ENCODE assay signal across 12 mouse cellular contexts in the genomic region with DNA sequence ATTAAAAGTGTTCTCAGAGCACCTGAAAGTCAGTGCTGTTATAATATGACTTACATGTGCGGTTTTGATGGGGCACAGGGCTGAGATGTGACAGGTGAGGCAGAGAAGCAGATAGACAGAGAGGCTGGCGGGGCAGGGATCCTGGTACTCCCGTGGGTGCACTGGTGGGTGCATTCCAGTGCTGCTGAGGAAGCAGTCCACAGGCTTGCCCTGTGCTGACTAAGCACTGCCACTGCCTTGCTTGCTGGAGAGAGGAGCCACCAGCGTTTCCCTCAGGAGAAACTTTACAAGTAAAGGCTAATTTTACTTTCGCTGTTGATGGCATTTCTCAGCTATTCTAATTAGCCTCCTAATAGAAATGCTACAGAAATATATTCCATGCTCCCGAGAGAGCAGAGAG.
"Had no signal": no experiment of that assay in that cellular context is flagged by ENCODE, and none has a peak within 500 bp of the region (broad histone marks: within the 10 kb centered on the region; RNA-seq: fewer than 3 reads in every experiment).

No protein-coding gene starts in this region.

- H3K4me2 ChIP-seq: hindbrain, embryonic 15.5 days; limb, embryonic 13.5 days; midbrain, embryonic 13.5 days; neural tube, embryonic 12.5 days; stomach, embryonic 15.5 days had no signal

- H3K9me3 ChIP-seq: hindbrain, embryonic 15.5 days; limb, embryonic 13.5 days; midbrain, embryonic 13.5 days; neural tube, embryonic 12.5 days; stomach, embryonic 15.5 days had no signal

- H3K4me3 ChIP-seq: hindbrain, embryonic 15.5 days; limb, embryonic 13.5 days; midbrain, embryonic 13.5 days; myocyte; neural tube, embryonic 12.5 days; stomach, embryonic 15.5 days had no signal

- H3K9ac ChIP-seq: hindbrain, embryonic 15.5 days; limb, embryonic 13.5 days; liver, embryonic 14.5 days; midbrain, embryonic 13.5 days; neural tube, embryonic 12.5 days; stomach, embryonic 15.5 days had no signal

- H3K27ac ChIP-seq: hindbrain, embryonic 15.5 days; limb, embryonic 13.5 days; liver, embryonic 14.5 days; midbrain, embryonic 13.5 days; neural tube, embryonic 12.5 days; stomach, embryonic 15.5 days had no signal

- H3K27me3 ChIP-seq: hindbrain, embryonic 15.5 days; limb, embryonic 13.5 days; midbrain, embryonic 13.5 days; neural tube, embryonic 12.5 days; stomach, embryonic 15.5 days had no signal

- ATAC-seq: midbrain, embryonic 13.5 days had no signal

- H3K4me1 ChIP-seq: hindbrain, embryonic 15.5 days; midbrain, embryonic 13.5 days; neural tube, embryonic 12.5 days; stomach, embryonic 15.5 days had no signal

- H3K36me3 ChIP-seq: hindbrain, embryonic 15.5 days; limb, embryonic 13.5 days; midbrain, embryonic 13.5 days; neural tube, embryonic 12.5 days; stomach, embryonic 15.5 days had no signal

- DNase-seq: left cerebral cortex, postnatal 4 days; lung, adult 18-20 months; lung, postnatal 36 days; thymus, adult 2 months; thymus, postnatal 25 days had no signal
